Mouse (Mus musculus): Measurements from ENCODE around the gene Myt1l. TPM values are rescaled to one million over a fixed set of nuclear protein-coding genes. Genes with fewer than 3 reads are reported as not detected.

Gene Myt1l
- total and polyA plus RNA-seq, 2 experiments from 2014 or later, result 68.6 to 173 TPM

- Histone ChIP-seq H3K9ac (replicated peaks; ENCODE audit: low read length) (peak overlapping the region; percentile 62), H3K27me3 (ENCODE audit: insufficient read depth, low read length) (no peaks in the 10 kb centered on the region), H3K4me2 (ENCODE audit: low read depth, low read length) (peak overlapping the region; percentile 81), H3K4me3 (ENCODE audit: low read length) (peak overlapping the region; percentile 49), H3K9me3 (ENCODE audit: low read length) (no peaks in the 10 kb centered on the region), H3K4me1 (ENCODE audit: insufficient read depth, low read length) (no peaks in the 10 kb centered on the region), H3K36me3 (ENCODE audit: insufficient read depth, low read length) (no peaks in the 10 kb centered on the region), H3K27ac (peak overlapping the region; percentile 92)
- ATAC-seq (peak; percentile 80), DNase-seq (ENCODE audit: low spot score) (peak; percentile 67)
- WGBS, result 13% methylated on average over 14 of the region's 14 CpGs
- peak; percentile 40 for TF ChIP-seq CTCF (IDR thresholded peaks at IDR 0.05; ENCODE audit: low read depth)
Observed at GRCm38 (mm10) chr12:29533071-29533876, 5.1 kb downstream of the Myt1l start.

- 3% methylated on average over 6 of the region's 6 CpGs for WGBS
- peak overlapping the region; percentile 92 for H3K27ac ChIP-seq
- peak overlapping the region; percentile 49 for H3K4me3 ChIP-seq (ENCODE audit: low read length)
- H3K4me2 ChIP-seq (ENCODE audit: low read depth, low read length), result peak overlapping the region; percentile 81
- H3K4me1 ChIP-seq (ENCODE audit: insufficient read depth, low read length), result 0 out of 2 replicates have a peak, but pooled peaks cover 4% of the 10 kb centered on the region
- H3K9ac ChIP-seq (replicated peaks; ENCODE audit: low read length), result peak overlapping the region; percentile 62
- H3K27me3 ChIP-seq (ENCODE audit: insufficient read depth, low read length), result no peaks in the 10 kb centered on the region
- no peaks in the 10 kb centered on the region for H3K36me3 ChIP-seq (ENCODE audit: insufficient read depth, low read length)
- H3K9me3 ChIP-seq (ENCODE audit: low read length), result no peaks in the 10 kb centered on the region
- TF ChIP-seq CTCF (IDR thresholded peaks at IDR 0.05; ENCODE audit: low read depth), result no peak
- DNase-seq (ENCODE audit: low spot score), result peak; percentile 60
- peak; percentile 39; the same call in 1 of the 2 replicates for ATAC-seq
Observed at GRCm38 (mm10) chr12:29534326-29534725, 6.1 kb downstream of the Myt1l start.

GRCm38 (mm10) chr12:29534761-29535300 is 6.6 kb downstream of the Myt1l start:
- peak; percentile 66 for DNase-seq (ENCODE audit: low spot score)
- H3K9ac ChIP-seq (replicated peaks; ENCODE audit: low read length), result peak overlapping the region; percentile 62
- 0 out of 2 replicates have a peak, but pooled peaks have one; percentile 19 for ATAC-seq
- H3K27ac ChIP-seq, result peak overlapping the region; percentile 92
- 1% methylated on average over 25 of the region's 25 CpGs for WGBS
- H3K27me3 ChIP-seq (ENCODE audit: insufficient read depth, low read length), result no peaks in the 10 kb centered on the region
- peak overlapping the region; percentile 81 for H3K4me2 ChIP-seq (ENCODE audit: low read depth, low read length)
- H3K4me3 ChIP-seq (ENCODE audit: low read length), result peak overlapping the region; percentile 49
- H3K36me3 ChIP-seq (ENCODE audit: insufficient read depth, low read length), result no peaks in the 10 kb centered on the region
- no peaks in the 10 kb centered on the region for H3K9me3 ChIP-seq (ENCODE audit: low read length)
- TF ChIP-seq CTCF (IDR thresholded peaks at IDR 0.05; ENCODE audit: low read depth), result no peak
- 0 out of 2 replicates have a peak, but pooled peaks cover 6% of the 10 kb centered on the region for H3K4me1 ChIP-seq (ENCODE audit: insufficient read depth, low read length)

GRCm38 (mm10) chr12:29537916-29538315 is 9.7 kb downstream of the Myt1l start:
- H3K36me3 ChIP-seq (ENCODE audit: insufficient read depth, low read length), result no peaks in the 10 kb centered on the region
- H3K9ac ChIP-seq (replicated peaks; ENCODE audit: low read length), result peak overlapping the region; percentile 62
- peak; percentile 44 for ATAC-seq
- H3K4me1 ChIP-seq (ENCODE audit: insufficient read depth, low read length), result 0 out of 2 replicates have a peak, but pooled peaks cover 10% of the 10 kb centered on the region
- no peak for TF ChIP-seq CTCF (IDR thresholded peaks at IDR 0.05; ENCODE audit: low read depth)
- DNase-seq (ENCODE audit: low spot score), result peak; percentile 66
- no peaks in the 10 kb centered on the region for H3K27me3 ChIP-seq (ENCODE audit: insufficient read depth, low read length)
- H3K4me2 ChIP-seq (ENCODE audit: low read depth, low read length), result peak overlapping the region; percentile 81
- peak overlapping the region; percentile 49 for H3K4me3 ChIP-seq (ENCODE audit: low read length)
- H3K9me3 ChIP-seq (ENCODE audit: low read length), result no peaks in the 10 kb centered on the region
- peak overlapping the region; percentile 81 for H3K27ac ChIP-seq
- 26% methylated on average over 5 of the region's 5 CpGs for WGBS

- Histone ChIP-seq H3K9ac (replicated peaks; ENCODE audit: low read length) (peak overlapping the region; percentile 62), H3K27ac (peak overlapping the region; percentile 81), H3K27me3 (ENCODE audit: insufficient read depth, low read length) (no peaks in the 10 kb centered on the region), H3K9me3 (ENCODE audit: low read length) (no peaks in the 10 kb centered on the region), H3K4me1 (ENCODE audit: insufficient read depth, low read length) (0 out of 2 replicates have a peak, but pooled peaks cover 10% of the 10 kb centered on the region), H3K36me3 (ENCODE audit: insufficient read depth, low read length) (no peaks in the 10 kb centered on the region), H3K4me3 (ENCODE audit: low read length) (peak overlapping the region; percentile 49), H3K4me2 (ENCODE audit: low read depth, low read length) (peak overlapping the region; percentile 81)
- WGBS, result 32% methylated on average over 11 of the region's 11 CpGs
- peak; percentile 18; the same call in 1 of the 2 replicates for ATAC-seq
- no peak for TF ChIP-seq CTCF (IDR thresholded peaks at IDR 0.05; ENCODE audit: low read depth)
- peak; percentile 56 for DNase-seq (ENCODE audit: low spot score)
Observed at GRCm38 (mm10) chr12:29538456-29538855, 10.3 kb downstream of the Myt1l start.

GRCm38 (mm10) chr12:29539106-29539505 is 10.9 kb downstream of the Myt1l start:
- no peak for TF ChIP-seq CTCF (IDR thresholded peaks at IDR 0.05; ENCODE audit: low read depth)
- peak overlapping the region; percentile 81 for H3K4me2 ChIP-seq (ENCODE audit: low read depth, low read length)
- H3K4me1 ChIP-seq (ENCODE audit: insufficient read depth, low read length), result 0 out of 2 replicates have a peak, but pooled peaks cover 10% of the 10 kb centered on the region
- ATAC-seq (no peak), DNase-seq (ENCODE audit: low spot score) (no peak)
- no peaks in the 10 kb centered on the region for H3K27me3 ChIP-seq (ENCODE audit: insufficient read depth, low read length)
- 20% methylated on average over 5 of the region's 5 CpGs for WGBS
- no peak overlapping the region; the same call in 1 of the 2 replicates for H3K9ac ChIP-seq (replicated peaks; ENCODE audit: low read length)
- H3K4me3 ChIP-seq (ENCODE audit: low read length), result peak overlapping the region; percentile 49
- H3K9me3 ChIP-seq (ENCODE audit: low read length), result no peaks in the 10 kb centered on the region
- H3K36me3 ChIP-seq (ENCODE audit: insufficient read depth, low read length), result no peaks in the 10 kb centered on the region
- H3K27ac ChIP-seq, result peak overlapping the region; percentile 81
